Mouse (Mus musculus) kidney, postnatal 36 days (tissue): Measurements from ENCODE around the gene Ipo4.

ENCODE experiments used
- DNase-seq, 2 experiments: peaks; one replicate each; pipeline ENCODE4 v3.0.0; 2021 to 2022; ENCODE audit warnings: mixed read lengths in 2 of 2

The Ipo4 gene

DNA sequence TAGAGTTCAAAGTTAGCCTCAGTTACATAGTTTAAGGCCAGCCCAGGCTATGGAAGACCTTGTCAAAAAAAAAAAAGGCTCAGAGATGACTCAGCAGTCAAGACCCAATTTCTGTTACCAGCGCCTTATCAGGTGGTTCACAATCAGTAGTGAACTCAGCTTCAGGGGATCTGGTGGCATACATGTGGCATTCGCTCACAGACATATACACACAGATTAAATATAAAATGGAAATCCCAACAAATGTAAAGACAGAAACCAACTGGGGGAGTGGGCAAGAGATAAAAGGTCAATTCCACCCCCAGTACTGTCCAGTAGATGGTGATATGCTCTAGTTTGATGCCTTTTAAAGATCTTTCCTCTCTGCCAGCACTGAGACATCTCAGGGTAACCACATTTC, 49.6 kb downstream of the Ipo4 start:
- no peak for DNase-seq

DNA sequence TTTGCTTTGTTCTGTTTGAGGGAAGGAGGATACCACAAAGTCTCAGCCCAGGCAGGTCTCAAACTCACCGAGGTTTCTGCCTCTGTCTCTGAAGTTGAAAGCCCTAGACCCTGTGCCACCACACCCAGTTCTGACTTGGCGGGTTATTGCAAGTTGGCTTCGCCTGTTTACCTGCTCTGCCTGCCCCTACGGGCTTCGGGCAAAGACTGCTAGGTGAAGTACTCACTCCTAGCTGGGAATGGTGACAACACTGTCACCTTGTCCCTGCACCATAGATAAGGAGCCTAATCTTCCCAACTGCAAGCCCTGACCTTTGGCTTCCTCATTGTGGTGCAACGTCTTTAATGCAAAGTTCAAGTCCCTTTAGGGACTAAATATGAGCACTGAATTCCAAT, 50.2 kb downstream of the Ipo4 start:
- no peak for DNase-seq

DNA sequence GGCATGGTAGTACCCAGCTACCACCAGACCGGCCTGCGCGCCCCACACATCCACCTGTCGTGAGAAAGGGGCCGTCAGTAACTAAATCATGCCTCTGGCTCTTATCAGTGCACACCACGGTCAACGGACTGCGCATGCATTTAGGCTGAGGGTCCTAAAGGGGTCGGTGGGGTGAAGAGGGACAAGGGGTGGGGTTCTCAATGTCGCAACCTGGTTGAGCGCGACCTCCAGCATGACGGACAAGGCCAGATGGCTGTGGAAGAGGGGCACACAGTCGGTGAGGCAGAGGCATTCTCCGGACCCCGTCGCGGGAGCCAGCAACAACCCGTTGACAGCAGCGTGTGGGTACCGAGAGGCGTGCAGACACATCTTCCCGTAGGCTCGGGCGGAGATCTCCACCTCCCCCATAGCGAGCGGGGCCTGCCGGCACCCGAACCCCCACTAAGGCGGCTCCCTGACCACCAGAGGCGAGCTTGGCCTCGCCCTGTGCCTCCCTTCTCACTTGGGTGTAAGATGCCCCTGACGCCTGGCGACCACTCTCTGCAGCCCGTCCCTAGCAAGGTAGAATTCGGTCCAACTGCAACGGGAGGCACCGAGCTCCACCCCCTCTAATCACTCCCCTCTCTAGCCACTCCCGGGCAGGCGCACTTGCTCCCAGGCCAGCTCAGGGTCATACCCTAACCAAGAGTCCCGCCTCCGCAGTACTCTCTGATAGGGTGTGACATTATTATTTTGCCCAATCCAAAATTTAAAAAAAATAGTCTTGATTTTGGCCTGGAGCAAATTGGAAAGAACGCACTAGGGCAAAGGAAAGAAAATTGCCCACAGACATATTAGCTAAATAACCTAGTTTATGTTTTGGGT, 50.8 kb downstream of the Ipo4 start, which contains the start of gene Emc9:
Gene Emc9, minus strand, starts transcription at position 601 of the 864 bp plus-strand sequence.
- DNase-seq, result peak; percentile 88 to 89

DNA sequence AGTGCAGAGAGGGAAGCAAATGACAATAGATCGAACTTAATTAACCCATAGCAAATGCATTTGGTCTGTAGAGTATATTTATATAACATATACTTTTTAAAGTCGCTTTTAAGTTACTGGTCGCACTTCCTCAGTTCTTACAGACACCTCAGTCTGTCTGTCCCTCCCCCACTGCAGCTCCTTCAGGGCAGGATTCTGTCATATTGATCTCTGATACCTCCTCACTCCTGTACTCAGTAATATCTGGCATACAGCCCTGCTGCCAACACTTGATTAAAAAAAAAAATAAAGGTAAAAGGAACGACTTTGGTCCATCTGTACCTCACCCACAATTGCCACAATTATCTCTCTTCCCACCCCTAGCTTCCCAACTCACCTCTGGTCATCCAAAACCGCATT, 51.5 kb downstream of the Ipo4 start:
- DNase-seq, result no peak

DNA sequence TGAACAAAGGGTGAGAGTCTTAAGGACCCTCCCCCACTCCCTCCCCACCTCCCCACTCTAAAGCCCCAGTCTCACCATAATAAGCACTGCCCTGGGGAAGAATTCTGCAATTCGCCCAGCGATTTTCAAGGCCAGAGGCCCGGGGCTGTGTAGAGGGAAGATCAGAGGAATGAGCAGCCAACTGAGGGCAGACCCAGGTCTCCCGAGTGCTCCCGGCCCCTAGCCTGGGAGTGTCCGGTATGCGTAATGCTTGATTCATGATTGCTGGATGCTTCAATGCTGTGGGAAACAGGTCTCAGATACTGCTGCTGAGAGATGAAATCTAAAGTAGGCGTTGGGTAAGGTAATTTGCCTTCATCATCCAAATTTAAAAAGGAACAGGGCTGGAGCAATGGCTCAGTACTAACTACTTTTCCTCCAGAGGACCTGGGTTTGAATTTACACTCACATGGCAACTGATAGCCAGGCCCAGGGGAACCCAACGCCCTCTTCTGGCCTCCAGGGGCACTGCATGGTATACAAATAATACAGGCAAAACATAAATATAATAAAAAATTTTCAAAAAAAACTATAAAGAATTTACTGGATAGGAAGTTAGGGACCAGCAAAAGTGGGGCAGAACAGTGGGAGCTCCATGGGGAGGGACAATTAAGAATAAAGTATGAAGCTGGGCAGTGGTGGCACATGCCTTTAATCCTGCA, 53.6 kb downstream of the Ipo4 start:
- no peak for DNase-seq

DNA sequence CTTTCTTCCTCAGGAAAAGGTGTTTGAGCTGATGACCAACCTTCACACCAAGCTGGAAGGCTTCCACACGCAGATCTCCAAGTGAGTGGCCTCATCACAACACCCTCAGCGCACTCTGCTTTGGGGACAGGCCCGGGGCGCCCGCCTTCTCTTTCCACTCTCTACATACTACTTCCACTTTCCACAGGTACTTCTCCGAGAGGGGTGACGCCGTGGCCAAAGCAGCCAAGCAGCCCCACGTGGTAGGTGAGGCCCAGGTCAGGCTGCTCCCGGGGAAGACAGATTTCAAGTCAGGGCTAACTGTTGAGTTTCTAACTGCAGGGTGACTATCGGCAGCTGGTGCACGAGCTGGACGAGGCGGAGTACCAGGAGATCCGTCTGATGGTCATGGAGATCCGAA, 55.0 kb downstream of the Ipo4 start:
- DNase-seq, result no peak

DNA sequence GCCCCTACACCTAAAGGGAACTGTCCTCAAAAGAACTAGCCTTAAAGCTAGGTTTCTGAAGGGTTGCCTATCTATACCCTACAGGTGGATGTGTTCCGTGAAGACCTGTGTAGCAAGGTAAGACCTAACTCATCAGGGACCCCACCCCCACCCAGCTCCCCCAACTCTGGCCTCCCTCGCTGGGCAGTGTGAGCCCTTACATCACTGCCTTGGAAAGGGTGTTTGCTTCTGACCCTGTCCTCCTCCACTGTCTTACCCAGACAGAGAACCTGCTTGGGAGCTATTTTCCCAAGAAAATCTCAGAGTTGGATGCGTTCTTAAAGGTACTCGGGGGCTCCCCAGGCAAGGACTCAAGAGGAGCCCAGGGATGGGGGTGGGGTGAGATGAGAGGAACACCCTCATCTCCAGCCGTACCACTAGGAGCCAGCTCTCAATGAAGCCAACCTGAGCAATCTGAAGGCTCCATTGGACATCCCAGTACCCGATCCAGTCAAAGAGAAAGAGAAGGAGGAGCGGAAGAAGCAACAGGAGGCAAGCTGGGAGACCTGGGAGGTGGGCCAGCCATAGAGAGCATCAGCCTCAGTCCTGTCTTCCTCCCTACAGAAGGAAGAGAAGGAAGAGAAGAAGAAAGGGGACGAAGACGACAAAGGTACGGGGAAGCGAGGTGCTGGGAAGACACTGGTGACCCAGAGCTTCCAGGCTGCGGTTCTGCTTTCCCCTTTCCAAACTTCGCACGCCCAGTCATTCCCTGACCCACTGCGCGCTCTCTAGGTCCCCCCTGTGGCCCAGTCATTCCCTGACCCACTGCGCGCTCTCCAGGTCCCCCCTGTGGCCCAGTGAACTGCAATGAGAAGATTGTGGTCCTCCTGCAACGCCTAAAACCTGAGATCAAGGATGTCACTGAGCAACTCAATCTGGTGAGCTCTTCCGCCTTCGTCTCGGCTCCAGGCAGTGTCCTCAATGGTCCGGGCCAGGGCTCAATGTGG, 56.0 kb downstream of the Ipo4 start:
- DNase-seq, result no peak

DNA sequence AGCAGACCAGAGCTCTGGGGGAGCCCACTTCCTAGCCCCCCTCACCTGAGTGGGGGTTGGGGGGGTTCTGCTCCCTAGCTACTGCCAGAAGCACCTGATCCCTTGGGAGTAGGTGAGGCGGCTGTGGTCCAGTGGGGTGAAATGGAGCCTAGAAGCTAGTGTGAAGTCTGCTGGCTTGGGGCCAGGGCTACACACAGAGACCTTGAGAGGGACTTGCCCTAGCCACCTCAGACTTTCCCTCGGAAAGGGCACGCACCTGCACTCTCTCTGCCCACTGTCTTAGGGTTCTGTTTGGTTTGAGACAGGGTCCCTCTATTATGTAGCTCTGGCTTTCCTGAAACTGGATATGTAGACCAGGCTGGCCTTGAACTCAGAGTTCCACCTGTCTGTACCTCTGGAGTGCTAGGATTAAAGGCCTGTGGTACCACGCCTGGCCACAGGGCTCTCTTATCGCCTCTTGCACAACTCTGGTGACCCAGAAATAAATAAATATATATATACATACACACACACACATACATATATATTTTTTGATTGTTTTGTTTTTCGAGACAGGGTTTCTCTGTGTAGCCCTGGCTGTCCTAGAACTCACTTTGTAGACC, 57.0 kb downstream of the Ipo4 start:
- DNase-seq, result peak; percentile 73 to 87

DNA sequence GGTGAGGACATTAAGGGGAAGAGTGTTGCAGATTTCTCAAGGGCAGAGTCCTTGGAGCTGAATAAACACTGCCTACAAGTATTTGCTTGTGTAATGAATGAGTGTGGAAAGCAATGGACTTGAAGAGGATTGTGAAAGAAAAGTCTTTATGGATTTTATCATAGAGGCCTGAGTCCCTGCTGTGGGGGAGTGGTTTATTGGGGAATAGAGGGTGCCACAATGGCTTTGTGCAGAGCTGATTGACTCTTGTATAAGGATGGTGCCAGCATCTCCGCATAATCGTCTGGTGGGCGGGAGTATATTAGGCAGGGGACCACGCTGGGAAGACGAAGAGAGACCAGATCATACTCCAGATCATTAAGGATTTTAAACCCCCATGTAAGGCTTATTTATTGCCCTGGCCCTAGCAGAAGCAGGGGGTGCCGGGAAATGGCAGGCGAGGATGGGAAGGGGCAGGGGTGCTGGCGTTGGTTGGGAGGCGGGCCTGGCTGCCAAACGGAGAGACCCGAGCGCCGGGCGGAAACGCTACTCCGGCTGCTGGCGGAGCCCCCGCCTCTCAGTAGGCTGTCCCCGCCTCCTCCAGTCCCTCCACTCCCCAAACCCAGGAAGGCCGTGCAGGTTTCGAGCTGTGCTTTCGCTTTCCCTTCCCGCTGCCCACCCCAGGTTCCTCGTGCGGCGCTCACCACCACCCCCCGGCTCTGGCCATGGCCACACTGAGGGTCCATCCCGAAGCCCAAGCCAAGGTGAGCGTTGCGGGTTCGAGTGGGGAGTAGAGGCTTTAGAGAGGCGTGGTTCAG, 57.7 kb downstream of the Ipo4 start, which contains the start of gene Psme1:
Gene Psme1, plus strand, starts transcription at position 253 of the 797 bp plus-strand sequence.
- peak; percentile 85 to 89 for DNase-seq

DNA sequence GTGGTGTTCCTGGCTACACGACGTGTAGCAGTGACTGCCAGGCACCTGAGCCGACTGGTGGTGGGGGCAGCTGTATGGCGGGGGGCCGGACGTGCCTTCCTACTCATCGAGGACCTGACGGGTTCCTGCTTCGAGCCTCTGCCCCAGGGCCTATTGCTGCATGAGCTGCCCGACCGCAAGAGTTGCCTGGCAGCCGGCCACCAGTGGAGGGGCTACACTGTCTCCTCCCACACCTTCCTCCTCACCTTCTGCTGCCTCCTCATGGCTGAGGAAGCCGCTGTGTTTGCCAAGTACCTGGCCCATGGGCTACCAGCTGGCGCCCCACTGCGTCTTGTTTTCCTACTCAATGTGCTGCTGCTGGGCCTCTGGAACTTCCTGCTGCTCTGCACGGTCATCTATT, 59.4 kb downstream of the Ipo4 start:
- DNase-seq, result peak in 1 of 2 experiments; percentile 60

DNA sequence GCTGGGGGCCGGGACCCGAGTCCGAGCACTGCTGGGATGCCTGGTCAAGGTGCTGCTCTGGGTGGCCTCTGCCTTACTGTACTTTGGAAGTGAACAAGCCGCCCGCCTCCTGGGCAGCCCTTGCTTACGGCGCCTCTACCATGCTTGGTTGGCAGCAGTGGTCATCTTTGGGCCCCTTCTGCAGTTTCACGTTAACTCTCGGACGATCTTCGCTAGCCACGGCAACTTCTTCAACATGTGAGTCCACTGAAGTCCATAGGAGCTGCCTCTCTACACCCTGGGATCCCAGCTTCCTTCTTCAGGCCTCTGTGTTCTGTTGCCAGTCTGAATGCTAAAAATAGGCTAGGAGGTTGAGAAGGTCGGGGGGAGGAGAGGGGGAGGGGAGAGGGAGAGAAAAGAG, 60.0 kb downstream of the Ipo4 start:
- DNase-seq, result peak; percentile 66 to 70
